Mouse (Mus musculus) ES-E14 (cell line): ENCODE results near the gene Sdf2. TPM values are rescaled to one million over a fixed set of nuclear protein-coding genes. Genes with fewer than 3 reads are reported as not detected.
A peak's percentile ranks its signal among the peaks of the same experiment; 100 is the strongest.

Source experiments
- DNase-seq: peaks from one replicate; pipeline ENCODE4 v3.0.0-alpha.2; 2013; ENCODE audit warnings: low read depth, low spot score
- H3K27ac ChIP-seq: 2 replicates; pipeline ENCODE4 v1.5.1; 2012; ENCODE audit warnings: low read depth, mild to moderate bottlenecking, low read length, moderate library complexity, mixed read lengths; ENCODE audit not compliant: poor library complexity, insufficient read depth, severe bottlenecking
- H3K36me3 ChIP-seq: 2 replicates; pipeline ENCODE4 v1.6.1; 2012; ENCODE audit warnings: mild to moderate bottlenecking, low read length, moderate library complexity, mixed read lengths; ENCODE audit not compliant: control insufficient read depth, poor library complexity, insufficient read depth, severe bottlenecking
- H3K4me1 ChIP-seq, 2 experiments: fragments of 150-350 bp in 1 of 2; sonication (generic) in 1 of 2; 2 replicates each; pipeline ENCODE4 v1.6.1; 2012; ENCODE audit warnings: low read length in 2 of 2, mild to moderate bottlenecking in 1 of 2, mixed read lengths in 1 of 2; ENCODE audit not compliant: control insufficient read depth in 2 of 2, insufficient read depth in 2 of 2, poor library complexity in 1 of 2
- H3K4me3 ChIP-seq, 2 experiments: fragments of 150-350 bp in 1 of 2; sonication (generic) in 1 of 2; 2 replicates each; pipeline ENCODE4 v1.5.1; 2012; ENCODE audit warnings: low read length in 2 of 2, low read depth in 1 of 2, mild to moderate bottlenecking in 1 of 2, mixed read lengths in 1 of 2; ENCODE audit not compliant: insufficient read depth in 1 of 2, poor library complexity in 1 of 2, severe bottlenecking in 1 of 2
- H3K9ac ChIP-seq: 2 replicates; pipeline ENCODE4 v1.6.1; 2012; ENCODE audit warnings: low read depth, mild to moderate bottlenecking, low read length, mixed read lengths; ENCODE audit not compliant: poor library complexity, insufficient read depth, severe bottlenecking
- H3K9me3 ChIP-seq: fragments of 150-350 bp; sonication (generic); 2 replicates; pipeline ENCODE4 v1.6.1; 2012; ENCODE audit warnings: low read depth, mild to moderate bottlenecking, low read length; ENCODE audit not compliant: control insufficient read depth, insufficient read depth
- CHD2 ChIP-seq: IDR thresholded peaks from 2 replicates; pipeline ENCODE4 v1.6.1; 2014; ENCODE audit warnings: mild to moderate bottlenecking, low read depth, low read length, inconsistent platforms
- HCFC1 ChIP-seq: IDR thresholded peaks from 2 replicates; pipeline ENCODE4 v1.6.1; 2012; ENCODE audit warnings: low read length, inconsistent platforms, borderline replicate concordance; ENCODE audit not compliant: insufficient read depth
- MAFK ChIP-seq: IDR thresholded peaks from 2 replicates; pipeline ENCODE4 v1.6.1; 2014; ENCODE audit warnings: mild to moderate bottlenecking, low read depth, low read length, inconsistent platforms; ENCODE audit not compliant: insufficient read depth
- ZC3H11A ChIP-seq: IDR thresholded peaks from 2 replicates; pipeline ENCODE4 v1.6.1; 2012; ENCODE audit warnings: low read depth, mild to moderate bottlenecking, inconsistent platforms, low read length, borderline replicate concordance
- ZNF384 ChIP-seq: IDR thresholded peaks from 2 replicates; pipeline ENCODE4 v1.6.1; 2012; ENCODE audit warnings: low read depth, low read length, inconsistent platforms
- in situ Hi-C, 2 experiments: fragments of 600-800 bp; cut with MboI; formaldehyde crosslinking; loops; one replicate each; pipeline ENCODE4 v1.15.1; 2025; ENCODE audit warnings: low sequenced_read_pairs in 2 of 2, inconsistent platforms in 1 of 2; ENCODE audit not compliant: unreplicated experiment in 2 of 2
- total RNA-seq: library from RNA; depleted of rRNA; stranded (reverse); fragments of 300-350 nt; gene quantifications from 2 replicates; pipeline ENCODE4 v1.2.3, GENCODE M21; 2012; rRNA removed

Sdf2 gene
- total RNA-seq, result 81.3 and 123 TPM in 2 replicates

DNA sequence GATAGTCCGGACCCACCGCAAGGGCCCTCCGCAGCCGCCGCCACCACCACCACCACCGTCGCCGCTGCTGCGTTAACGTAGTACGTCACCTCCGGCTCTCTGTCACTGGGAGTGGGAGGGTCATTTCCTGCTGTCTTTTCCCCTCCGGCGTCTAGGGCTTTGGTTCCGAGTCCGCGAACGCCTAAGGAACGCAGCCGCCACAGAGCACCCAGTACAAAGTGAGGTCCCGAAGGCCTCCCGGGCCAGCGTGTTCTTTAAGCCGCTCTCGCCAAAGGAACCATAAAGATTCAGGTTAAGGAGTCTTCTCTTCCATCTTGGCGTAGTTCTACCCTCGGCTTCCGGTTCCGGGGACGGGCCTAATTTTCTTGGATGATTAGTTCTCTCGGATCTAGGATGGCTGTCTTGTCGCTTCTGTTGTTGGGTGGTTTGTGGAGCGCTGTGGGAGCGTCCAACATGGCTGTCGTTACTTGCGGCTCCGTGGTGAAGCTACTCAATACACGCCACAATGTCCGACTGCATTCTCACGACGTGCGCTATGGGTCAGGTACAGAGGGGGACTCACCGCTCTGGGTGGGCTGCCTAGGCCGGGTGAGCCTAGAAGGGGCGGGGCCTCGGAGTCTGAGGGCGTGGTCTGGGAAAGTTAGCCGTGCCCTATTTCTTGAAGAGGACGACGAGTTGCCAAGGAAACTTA, at the start of gene Sdf2, which contains the start of gene Supt6:
TSS of gene Sdf2 (plus strand) at position 120 of the 691 bp plus-strand sequence.
TSS of gene Supt6 (minus strand) at position 361 of the 691 bp plus-strand sequence.
- H3K9me3 ChIP-seq, result no peaks in the 10 kb centered on the region
- peaks cover 11 to 17% of the 10 kb centered on the region in 2 experiments for H3K4me1 ChIP-seq
- TF ChIP-seq MAFK, result no peak
- no peak; the same call in 1 of the 2 replicates for TF ChIP-seq HCFC1
- no peak for TF ChIP-seq ZC3H11A
- no peak for TF ChIP-seq CHD2
- no peak for TF ChIP-seq ZNF384
- H3K27ac ChIP-seq, result peak within 1 kb of the TSS; percentile 97
- peaks cover 3% of the 10 kb centered on the region; the same call in 1 of the 2 replicates for H3K36me3 ChIP-seq
- H3K9ac ChIP-seq, result peak within 1 kb of the TSS; percentile 93
- H3K4me3 ChIP-seq, result peak within 1 kb of the TSS; percentile 94 to 99
- in situ Hi-C loops, result no loop called here
- DNase-seq, result peak; percentile 92

- DNase-seq, result no peak
- Histone ChIP-seq H3K36me3 (peaks cover 29% of the 10 kb centered on the region), H3K27ac (no peak overlapping the region), H3K9ac (no peak overlapping the region), H3K9me3 (no peaks in the 10 kb centered on the region), H3K4me3 (no peak overlapping the region), H3K4me1 (no peaks in the 10 kb centered on the region; a peak in 1 of 4 replicates)
- no peak for TF ChIP-seq MAFK
- no peak for TF ChIP-seq HCFC1
- no peak for TF ChIP-seq ZNF384
- no peak for TF ChIP-seq ZC3H11A
- no peak for TF ChIP-seq CHD2
- in situ Hi-C loops, result no loop called here
Observed at GRCm38 (mm10) chr11:78202372-78202771, 43.2 kb upstream of the Sdf2 start.

- TF ChIP-seq ZNF384 (no peak), HCFC1 (no peak), MAFK (no peak)
- H3K36me3 ChIP-seq, result peaks cover 48% of the 10 kb centered on the region
Observed at GRCm38 (mm10) chr11:78204287-78204686, 41.3 kb upstream of the Sdf2 start.

GRCm38 (mm10) chr11:78205361-78206206, 40.0 kb upstream of the Sdf2 start:
- in situ Hi-C loops, result no loop called here
- Histone ChIP-seq H3K4me1 (no peaks in the 10 kb centered on the region; a peak in 1 of 4 replicates), H3K9me3 (no peaks in the 10 kb centered on the region), H3K36me3 (peaks cover 60% of the 10 kb centered on the region), H3K9ac (no peak overlapping the region), H3K4me3 (no peak overlapping the region), H3K27ac (no peak overlapping the region)
- TF ChIP-seq ZNF384 (no peak), ZC3H11A (no peak), MAFK (no peak), CHD2 (no peak), HCFC1 (no peak)
- no peak for DNase-seq

More at GRCm38 (mm10) chr11:78204287-78204686, 41.3 kb upstream of the Sdf2 start:
- Histone ChIP-seq H3K9ac (no peak overlapping the region), H3K27ac (no peak overlapping the region), H3K4me1 (no peaks in the 10 kb centered on the region; a peak in 1 of 4 replicates), H3K9me3 (no peaks in the 10 kb centered on the region), H3K4me3 (no peak overlapping the region)
- in situ Hi-C loops, result no loop called here
- DNase-seq, result no peak
